Mouse (Mus musculus): ENCODE results near the gene Mcoln3.

GRCm38 (mm10) chr3:146096986-146097385 lies 20.3 kb upstream of the Mcoln3 start:
- TF ChIP-seq POLR2A (IDR thresholded peaks at IDR 0.05; ENCODE audit: borderline replicate concordance, control insufficient read depth, low read depth, low read length) (no peak), CTCF (IDR thresholded peaks at IDR 0.05; ENCODE audit: control insufficient read depth, insufficient read depth, low read length) (no peak)

Measured in bone marrow, adult 2 months (tissue).